Mouse (Mus musculus): ENCODE measurements around the gene Pdzd4.
A peak's percentile ranks its signal among the peaks of the same experiment; 100 is the strongest.

The Pdzd4 gene

GRCm38 (mm10) chrX:73824185-73825151 lies at the start of gene Pdzd4:
TSS of gene Pdzd4 (minus strand) at chrX:73824969.
- peak; percentile 8 for DNase-seq (ENCODE audit: low spot score)

GRCm38 (mm10) chrX:73871956-73872355 lies 47.2 kb upstream of the Pdzd4 start:
- no peak for DNase-seq (ENCODE audit: low spot score)

DNA sequence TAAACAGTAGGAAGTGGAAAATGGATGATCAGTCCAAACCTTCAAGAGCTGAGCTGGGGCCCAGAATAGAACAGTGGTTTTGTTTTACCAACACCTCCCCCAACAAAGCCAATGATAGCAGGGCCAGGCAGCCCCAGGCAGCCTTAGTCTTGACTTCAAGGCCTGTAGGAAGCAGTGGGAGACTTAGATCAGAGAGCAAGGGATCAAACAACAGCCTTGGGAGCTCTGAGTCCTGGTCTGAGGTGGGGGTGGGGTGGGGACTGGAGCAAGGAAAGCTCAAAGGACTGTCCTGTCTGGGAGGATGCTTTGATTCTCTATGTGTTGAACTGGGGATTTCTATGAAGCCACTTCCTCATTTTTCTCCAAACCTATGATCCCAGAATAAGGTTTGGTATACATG lies 46.7 kb upstream of the Pdzd4 start:
- no peak for DNase-seq (ENCODE audit: low spot score)

- DNase-seq (ENCODE audit: low spot score) = no peak
These were observed 44.6 kb upstream of the Pdzd4 start for GRCm38 (mm10) chrX:73869334-73869733.

DNA sequence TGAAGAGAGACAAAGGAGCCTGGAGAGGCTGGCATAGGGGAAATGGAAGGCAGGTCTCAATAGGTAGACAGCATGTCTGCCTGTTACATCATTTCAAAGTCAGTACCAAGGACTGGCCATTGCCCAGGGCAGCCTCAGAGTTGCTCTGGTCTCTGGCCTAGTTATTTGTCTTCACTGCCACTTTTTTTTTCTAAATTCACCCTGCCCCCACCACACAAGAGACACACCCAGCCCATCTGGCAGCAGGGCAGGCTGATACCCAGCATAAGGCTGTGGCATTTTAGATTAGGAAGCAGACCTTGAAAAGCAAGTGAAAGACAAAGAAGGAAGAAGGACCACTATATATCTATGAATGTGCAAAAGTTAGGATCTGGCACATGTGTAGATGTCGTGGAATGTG lies 43.1 kb upstream of the Pdzd4 start:
- no peak for DNase-seq (ENCODE audit: low spot score)

DNA sequence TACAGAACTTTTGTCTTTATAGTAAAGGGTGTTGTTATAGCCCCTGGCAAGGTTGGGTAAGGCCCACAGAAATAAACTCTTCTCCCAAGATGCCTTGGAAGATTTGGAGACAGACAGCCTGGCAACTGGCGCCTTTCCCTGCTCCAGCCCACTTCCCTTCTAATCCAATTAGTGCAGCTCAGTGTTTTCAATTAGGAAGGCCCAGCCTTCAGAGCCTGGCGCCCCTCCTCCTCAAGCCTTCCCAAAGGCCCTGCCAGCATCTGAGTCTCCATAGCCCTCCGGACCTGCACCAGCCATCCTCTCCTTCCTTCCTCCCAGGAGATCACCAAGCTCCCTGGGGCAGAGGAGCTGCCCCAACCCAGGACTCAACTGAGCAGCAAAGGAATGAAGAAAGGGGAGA lies 42.5 kb upstream of the Pdzd4 start:
- no peak for DNase-seq (ENCODE audit: low spot score)

GRCm38 (mm10) chrX:73864692-73865091 lies 39.9 kb upstream of the Pdzd4 start:
- no peak for DNase-seq (ENCODE audit: low spot score)

GRCm38 (mm10) chrX:73855087-73855408 lies 30.3 kb upstream of the Pdzd4 start:
- DNase-seq (ENCODE audit: low spot score) = no peak

- no peak for DNase-seq (ENCODE audit: low spot score)
These were observed 29.7 kb upstream of the Pdzd4 start for GRCm38 (mm10) chrX:73854326-73855086.

GRCm38 (mm10) chrX:73836691-73837090 lies 11.9 kb upstream of the Pdzd4 start:
- no peak for DNase-seq (ENCODE audit: low spot score)

GRCm38 (mm10) chrX:73835731-73836130 lies 11.0 kb upstream of the Pdzd4 start:
- no peak for DNase-seq (ENCODE audit: low spot score)

GRCm38 (mm10) chrX:73823747-73824146 lies 1.0 kb downstream of the Pdzd4 start:
- DNase-seq (ENCODE audit: low spot score) = no peak

DNA sequence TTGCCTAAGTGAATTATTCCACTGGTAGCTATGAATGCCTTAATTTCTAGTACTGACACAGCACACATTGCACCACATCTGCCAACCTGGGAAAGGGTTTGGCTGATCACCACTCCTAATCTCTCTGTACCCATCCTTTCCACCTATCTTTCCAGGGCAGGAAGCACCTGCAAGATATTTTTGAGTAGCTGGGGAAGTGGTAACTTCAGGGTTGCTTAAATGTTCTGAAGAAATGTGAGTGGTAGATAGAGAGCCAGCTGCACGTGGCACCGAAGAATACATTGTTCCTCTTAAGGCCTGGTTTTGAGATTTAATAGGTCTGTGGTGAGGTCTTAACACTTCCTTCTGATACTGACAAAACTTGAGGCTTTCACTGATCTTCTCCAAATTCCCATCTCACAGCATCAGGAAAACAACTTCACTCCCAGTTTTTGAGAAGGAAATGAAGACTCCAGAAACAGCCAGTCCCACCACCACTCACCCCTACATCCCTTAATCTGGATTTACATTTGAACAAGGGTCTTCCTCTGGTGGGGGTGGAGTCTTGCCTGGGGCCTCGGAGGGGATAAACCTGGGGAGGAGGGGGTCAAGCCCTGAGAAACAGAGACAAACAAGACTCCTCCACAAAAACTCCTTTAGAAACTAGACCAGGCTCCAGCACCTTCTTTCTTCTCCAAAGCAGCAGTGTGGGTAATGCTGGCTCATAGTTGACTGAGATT lies 8.0 kb downstream of the Pdzd4 start:
- DNase-seq (ENCODE audit: low spot score) = no peak

- no peak for DNase-seq (ENCODE audit: low spot score)
These were observed 9.7 kb downstream of the Pdzd4 start for GRCm38 (mm10) chrX:73815072-73815471.

DNA sequence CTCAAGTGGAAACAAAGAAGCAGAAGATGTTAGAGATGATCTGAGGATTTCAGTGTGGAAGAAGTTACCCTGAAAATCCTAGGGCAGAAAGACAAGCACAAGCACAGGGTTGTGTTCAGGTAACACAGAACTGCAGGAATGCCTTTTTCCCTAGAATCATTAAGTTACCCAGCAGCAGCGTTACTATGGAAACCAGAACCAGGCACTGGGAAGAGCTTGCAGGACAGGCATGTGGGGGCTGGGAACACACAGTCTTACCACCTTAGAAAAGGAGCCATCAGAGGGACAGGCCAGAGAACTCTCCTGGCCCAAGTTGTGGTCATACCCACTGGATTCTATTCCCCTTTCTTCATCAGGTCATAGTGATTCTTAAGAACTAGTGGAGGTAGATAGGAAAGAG lies 19.0 kb downstream of the Pdzd4 start:
- no peak for DNase-seq (ENCODE audit: low spot score)

GRCm38 (mm10) chrX:73798502-73798901 lies 26.3 kb downstream of the Pdzd4 start:
- peak; percentile 32 for DNase-seq (ENCODE audit: low spot score)

DNA sequence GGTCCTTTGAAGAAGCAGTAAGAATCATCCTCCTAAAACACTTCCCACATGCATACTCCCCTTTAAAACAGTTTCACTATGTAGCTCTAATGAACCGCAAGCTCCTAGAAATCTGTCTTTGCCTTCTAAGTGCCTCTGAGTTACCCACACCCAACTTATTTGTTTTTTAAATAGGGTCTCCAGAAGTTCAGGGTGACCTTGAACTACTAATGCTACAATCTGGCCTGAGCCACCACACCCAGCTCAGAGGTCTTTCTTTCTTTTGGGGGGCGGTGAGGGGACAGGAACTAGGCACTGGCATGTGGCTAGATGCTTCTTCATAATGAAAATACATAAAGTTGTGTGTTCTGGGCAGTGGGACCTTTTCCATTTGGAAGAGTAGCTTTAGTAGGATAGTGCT lies 27.3 kb downstream of the Pdzd4 start:
- DNase-seq (ENCODE audit: low spot score) = no peak

DNA sequence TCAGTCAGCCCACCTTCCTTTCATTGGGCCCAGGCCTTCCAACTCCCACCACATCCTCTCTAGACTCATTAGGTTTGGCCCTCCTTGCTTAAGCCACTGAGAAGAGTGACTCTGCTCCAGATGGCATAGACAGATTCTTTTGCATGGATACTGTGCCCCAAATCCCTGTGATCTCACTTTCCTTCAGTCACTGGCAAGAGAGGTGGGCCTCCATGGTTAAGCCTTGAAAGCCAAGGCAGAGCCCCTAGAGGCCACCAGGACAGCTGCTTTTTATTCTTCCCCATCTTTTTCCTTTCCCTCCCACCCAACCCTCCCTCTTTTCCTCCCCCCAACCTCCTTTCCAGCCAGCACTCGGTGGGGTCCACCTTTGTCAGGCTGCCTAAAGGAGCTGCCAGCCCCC lies 31.3 kb downstream of the Pdzd4 start:
- no peak for DNase-seq (ENCODE audit: low spot score)

DNA sequence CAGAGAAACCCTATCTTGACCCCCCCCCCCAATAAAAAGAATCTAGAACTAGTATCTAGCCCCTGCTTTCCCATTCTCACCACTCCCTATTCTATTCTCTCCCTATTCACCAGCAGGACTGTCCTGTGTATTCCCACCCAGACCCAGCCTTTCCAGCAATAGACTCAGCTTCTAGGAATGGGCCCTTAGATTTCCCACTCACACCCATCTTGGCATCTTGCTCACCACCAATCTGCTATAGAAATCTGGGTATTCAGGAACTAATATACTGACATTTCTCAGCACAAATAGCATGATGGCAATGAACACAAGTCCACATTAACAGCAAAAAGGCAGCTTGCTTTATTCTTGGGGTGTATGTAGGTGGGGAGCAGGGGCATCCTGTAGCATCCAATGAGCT lies 31.7 kb downstream of the Pdzd4 start:
- no peak for DNase-seq (ENCODE audit: low spot score)

DNA sequence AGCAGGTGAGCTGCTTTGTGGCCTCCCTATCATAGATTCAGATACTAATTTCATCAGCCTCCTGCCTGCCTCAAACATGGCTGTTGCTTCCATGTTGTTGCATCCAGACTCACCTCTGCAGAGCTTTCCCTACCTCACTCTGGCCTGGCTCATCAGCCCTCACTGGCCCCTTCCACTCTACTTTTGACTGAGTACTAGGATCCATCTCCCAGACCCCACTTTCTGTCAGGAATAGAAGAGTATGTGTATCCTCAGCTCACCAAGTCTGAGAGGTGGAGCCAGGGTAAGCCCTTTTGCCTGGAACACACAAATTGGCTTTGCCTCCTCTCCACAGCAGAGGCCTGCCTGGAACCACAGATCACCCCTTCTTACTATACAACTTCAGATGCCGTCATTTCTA lies 36.3 kb downstream of the Pdzd4 start:
- DNase-seq (ENCODE audit: low spot score) = no peak

- DNase-seq (ENCODE audit: low spot score) = no peak
These were observed 37.6 kb downstream of the Pdzd4 start for GRCm38 (mm10) chrX:73787225-73787558.

- DNase-seq (ENCODE audit: low spot score) = peak; percentile 91
These were observed 38.2 kb downstream of the Pdzd4 start, which contains the start of the genes Idh3g and Ssr4 for GRCm38 (mm10) chrX:73786364-73787224. TSS of gene Idh3g (minus strand) at chrX:73786897. TSS of gene Ssr4 (plus strand) at chrX:73787028.
